Mouse (Mus musculus) E14TG2a.4 (cell line): ENCODE results near the gene Aldh2.

Experiments used
- H3K27me3 ChIP-seq: 2 replicates; pipeline ENCODE4 v1.6.1; 2014; ENCODE audit warnings: low read length, control low read depth; ENCODE audit not compliant: insufficient read depth
- H3K36me3 ChIP-seq: 2 replicates; pipeline ENCODE4 v1.6.1; 2014; ENCODE audit warnings: low read length, control low read depth; ENCODE audit not compliant: insufficient read depth
- H3K4me1 ChIP-seq: replicated peaks from 2 replicates; pipeline ENCODE4 v1.6.1; 2014; ENCODE audit warnings: low read depth, low read length, control low read depth
- H3K4me3 ChIP-seq: replicated peaks from 2 replicates; pipeline ENCODE4 v1.5.1; 2014; ENCODE audit warnings: mild to moderate bottlenecking, low read length
- H3K9me3 ChIP-seq: 2 replicates; pipeline ENCODE4 v1.6.1; 2014; ENCODE audit warnings: low read length, control low read depth
- CTCF ChIP-seq: conservative IDR thresholded peaks from 2 replicates; pipeline ENCODE4 v1.5.1; 2014; ENCODE audit warnings: low read length
- NANOG ChIP-seq: IDR thresholded peaks from 2 replicates; pipeline ENCODE4 v1.6.1; 2014; ENCODE audit warnings: borderline replicate concordance, low read length, mixed read lengths
- POU5F1 ChIP-seq: IDR thresholded peaks from 2 replicates; pipeline ENCODE4 v1.6.1; 2014; ENCODE audit warnings: low read length, borderline replicate concordance

Gene Aldh2

GRCm38 (mm10) chr5:121575867-121576266 is 17.8 kb downstream of the Aldh2 start:
- peak overlapping the region; percentile 43 for H3K4me3 ChIP-seq
- H3K9me3 ChIP-seq: no peaks in the 10 kb centered on the region
- peaks cover 100% of the 10 kb centered on the region for H3K36me3 ChIP-seq
- H3K4me1 ChIP-seq: peaks cover 72% of the 10 kb centered on the region
- H3K27me3 ChIP-seq: no peaks in the 10 kb centered on the region
- TF ChIP-seq CTCF (no peak), POU5F1 (no peak), NANOG (no peak)

- peaks cover 66% of the 10 kb centered on the region for H3K4me1 ChIP-seq
- H3K27me3 ChIP-seq: no peaks in the 10 kb centered on the region
- no peaks in the 10 kb centered on the region for H3K9me3 ChIP-seq
- H3K36me3 ChIP-seq: peaks cover 99% of the 10 kb centered on the region
- no peak overlapping the region for H3K4me3 ChIP-seq
- TF ChIP-seq NANOG: no peak
- TF ChIP-seq CTCF: no peak
- TF ChIP-seq POU5F1: no peak
Observed at GRCm38 (mm10) chr5:121574145-121574544, 19.5 kb downstream of the Aldh2 start.

GRCm38 (mm10) chr5:121570787-121571186 is 22.8 kb downstream of the Aldh2 start:
- Histone ChIP-seq H3K4me1 (peaks cover 53% of the 10 kb centered on the region), H3K27me3 (no peaks in the 10 kb centered on the region), H3K4me3 (no peak overlapping the region), H3K9me3 (no peaks in the 10 kb centered on the region), H3K36me3 (peaks cover 93% of the 10 kb centered on the region)
- no peak for TF ChIP-seq POU5F1
- TF ChIP-seq CTCF: no peak
- no peak for TF ChIP-seq NANOG

- Histone ChIP-seq H3K4me3 (no peak overlapping the region), H3K36me3 (peaks cover 85% of the 10 kb centered on the region)
- TF ChIP-seq NANOG (no peak), CTCF (no peak), POU5F1 (no peak)
Observed at GRCm38 (mm10) chr5:121569881-121570420, 23.7 kb downstream of the Aldh2 start.

GRCm38 (mm10) chr5:121566035-121566681 is 27.5 kb downstream of the Aldh2 start:
- peaks cover 47% of the 10 kb centered on the region for H3K36me3 ChIP-seq
- no peaks in the 10 kb centered on the region for H3K27me3 ChIP-seq
- H3K9me3 ChIP-seq: no peaks in the 10 kb centered on the region
- H3K4me1 ChIP-seq: peaks cover 51% of the 10 kb centered on the region
- H3K4me3 ChIP-seq: no peak overlapping the region
- TF ChIP-seq NANOG: no peak
- no peak for TF ChIP-seq POU5F1
- no peak for TF ChIP-seq CTCF

More at GRCm38 (mm10) chr5:121569881-121570420, 23.7 kb downstream of the Aldh2 start:
- Histone ChIP-seq H3K27me3 (no peaks in the 10 kb centered on the region), H3K9me3 (no peaks in the 10 kb centered on the region), H3K4me1 (peaks cover 53% of the 10 kb centered on the region)

- Histone ChIP-seq H3K9me3 (no peaks in the 10 kb centered on the region), H3K27me3 (no peaks in the 10 kb centered on the region), H3K4me3 (peak overlapping the region; percentile 35; the same call in 1 of the 2 replicates), H3K4me1 (peaks cover 49% of the 10 kb centered on the region), H3K36me3 (peaks cover 31% of the 10 kb centered on the region)
- no peak for TF ChIP-seq NANOG
- TF ChIP-seq POU5F1: no peak
- TF ChIP-seq CTCF: peak; percentile 99
Observed at GRCm38 (mm10) chr5:121564468-121564895, 29.1 kb downstream of the Aldh2 start.

- H3K9me3 ChIP-seq: no peaks in the 10 kb centered on the region
- H3K4me3 ChIP-seq: no peak overlapping the region
- peaks cover 11% of the 10 kb centered on the region for H3K36me3 ChIP-seq
- H3K4me1 ChIP-seq: peaks cover 44% of the 10 kb centered on the region
- TF ChIP-seq NANOG (peak; percentile 25; the same call in 1 of the 2 replicates), POU5F1 (no peak), CTCF (no peak)
- no peaks in the 10 kb centered on the region; the same call in 1 of the 2 replicates for H3K27me3 ChIP-seq
Observed at GRCm38 (mm10) chr5:121562436-121562835, 31.2 kb downstream of the Aldh2 start.

GRCm38 (mm10) chr5:121549196-121549595 is 44.4 kb downstream of the Aldh2 start:
- H3K9me3 ChIP-seq: no peaks in the 10 kb centered on the region
- peaks cover 17% of the 10 kb centered on the region for H3K36me3 ChIP-seq
- no peak for TF ChIP-seq POU5F1
- no peak for TF ChIP-seq NANOG
- TF ChIP-seq CTCF: no peak
- H3K27me3 ChIP-seq: no peaks in the 10 kb centered on the region
- H3K4me1 ChIP-seq: peaks cover 18% of the 10 kb centered on the region
- H3K4me3 ChIP-seq: no peak overlapping the region

- no peak for TF ChIP-seq POU5F1
- no peak for TF ChIP-seq NANOG
- no peak for TF ChIP-seq CTCF
- peak overlapping the region; percentile 98; the same call in 1 of the 2 replicates for H3K4me3 ChIP-seq
- H3K36me3 ChIP-seq: peaks cover 17% of the 10 kb centered on the region
- no peaks in the 10 kb centered on the region for H3K27me3 ChIP-seq
- H3K4me1 ChIP-seq: peaks cover 39% of the 10 kb centered on the region
- no peaks in the 10 kb centered on the region for H3K9me3 ChIP-seq
Observed at GRCm38 (mm10) chr5:121547084-121547483, 46.5 kb downstream of the Aldh2 start.
